Mouse (Mus musculus) forebrain, embryonic 14.5 days (tissue): ENCODE measurements at regions not wholly inside any gene's neighbourhood (a gene's known extent, or its start where the extent isn't known, plus 50 kb on each side); places are given as distances from the start of the nearest gene placed in this dataset.

ENCODE experiments used
- ATAC-seq: fragments of 200-750 bp; cut with Nextera tagmentation; 2 replicates; pipeline ENCODE4 v1.8.0; 2017; ENCODE audit warnings: mild to moderate bottlenecking, moderate library complexity
- DNase-seq: peaks from one replicate; pipeline ENCODE4 v3.0.0-alpha.2; 2015; ENCODE audit warnings: low spot score
- H3K27ac ChIP-seq: fragments of 300-500 bp; sonication (generic); 2 replicates; pipeline ENCODE4 v1.5.1; 2014; ENCODE audit warnings: low read depth, mild to moderate bottlenecking, control low read depth, low read length, moderate library complexity
- H3K27me3 ChIP-seq: fragments of 300-500 bp; sonication (generic); replicated peaks from 2 replicates; pipeline ENCODE4 v1.6.1; 2014; ENCODE audit warnings: low read length, control low read depth, mixed read lengths; ENCODE audit not compliant: control insufficient read depth, insufficient read depth
- H3K36me3 ChIP-seq: fragments of 300-500 bp; sonication (generic); 2 replicates; pipeline ENCODE4 v1.6.1; 2014; ENCODE audit warnings: low read length, control low read depth; ENCODE audit not compliant: control insufficient read depth, insufficient read depth
- H3K4me1 ChIP-seq: fragments of 300-500 bp; sonication (generic); 2 replicates; pipeline ENCODE4 v1.6.1; 2014; ENCODE audit warnings: antibody characterized with exemption, low read length, control low read depth; ENCODE audit not compliant: control insufficient read depth, insufficient read depth
- H3K4me2 ChIP-seq: fragments of 300-500 bp; sonication (generic); 2 replicates; pipeline ENCODE4 v1.6.1; 2014; ENCODE audit warnings: mild to moderate bottlenecking, control low read depth, low read length
- H3K4me3 ChIP-seq: fragments of 300-500 bp; sonication (generic); 2 replicates; pipeline ENCODE4 v1.5.1; 2014; ENCODE audit warnings: low read depth, low read length, control low read depth
- H3K9ac ChIP-seq: fragments of 300-500 bp; sonication (generic); 2 replicates; pipeline ENCODE4 v1.6.1; 2014; ENCODE audit warnings: mild to moderate bottlenecking, low read length, control low read depth, moderate library complexity
- H3K9me3 ChIP-seq: fragments of 300-500 bp; sonication (generic); replicated peaks from 2 replicates; pipeline ENCODE4 v1.6.1; 2016; ENCODE audit warnings: low read length, control low read depth, mixed read lengths; ENCODE audit not compliant: control insufficient read depth
- WGBS: fragments of 180-500 bp; shearing (Covaris S2); extraction: QIAGEN DNeasy Blood & Tissue Kit; methylation state at CpG from one replicate; pipeline ENCODE4 v1.1.7; 2014; 5-methylcytosine and 5-hydroxymethylcytosine counted together

- H3K27ac ChIP-seq: no peak overlapping the region
- no peaks in the 10 kb centered on the region for H3K27me3 ChIP-seq
- H3K36me3 ChIP-seq: no peaks in the 10 kb centered on the region
- DNase-seq: peak; percentile 36
- H3K4me3 ChIP-seq: no peak overlapping the region
- peak; percentile 40; the same call in 1 of the 2 replicates for ATAC-seq
- no peak overlapping the region for H3K4me2 ChIP-seq
- no peaks in the 10 kb centered on the region for H3K9me3 ChIP-seq
- H3K9ac ChIP-seq: no peak overlapping the region
- no peaks in the 10 kb centered on the region for H3K4me1 ChIP-seq
Measured at GRCm38 (mm10) chr14:81957234-81957633, 1973.4 kb downstream of the Olfm4 start.

- H3K4me3 ChIP-seq: no peak overlapping the region
- no peaks in the 10 kb centered on the region for H3K4me1 ChIP-seq
- ATAC-seq: no peak
- no peaks in the 10 kb centered on the region for H3K36me3 ChIP-seq
- H3K27me3 ChIP-seq: no peaks in the 10 kb centered on the region
- DNase-seq: no peak
- no peak overlapping the region for H3K9ac ChIP-seq
- H3K27ac ChIP-seq: no peak overlapping the region
- no peaks in the 10 kb centered on the region for H3K9me3 ChIP-seq
- 86% methylated on average over 4 of the region's 4 CpGs for WGBS
- no peak overlapping the region for H3K4me2 ChIP-seq
Measured at GRCm38 (mm10) chr14:81987806-81988205, 2003.9 kb downstream of the Olfm4 start.

- H3K36me3 ChIP-seq: no peaks in the 10 kb centered on the region
- no peaks in the 10 kb centered on the region for H3K4me1 ChIP-seq
- H3K27me3 ChIP-seq: no peaks in the 10 kb centered on the region
- DNase-seq (no peak), ATAC-seq (no peak)
- no peak overlapping the region for H3K9ac ChIP-seq
- WGBS: 90% methylated on average over 3 of the region's 3 CpGs
- H3K4me3 ChIP-seq: no peak overlapping the region
- no peak overlapping the region for H3K27ac ChIP-seq
- no peak overlapping the region for H3K4me2 ChIP-seq
- H3K9me3 ChIP-seq: no peaks in the 10 kb centered on the region
Measured at GRCm38 (mm10) chr14:81988396-81988795, 2004.5 kb downstream of the Olfm4 start.

- Histone ChIP-seq H3K27me3 (no peaks in the 10 kb centered on the region), H3K4me2 (no peak overlapping the region), H3K36me3 (no peaks in the 10 kb centered on the region), H3K27ac (no peak overlapping the region), H3K9ac (no peak overlapping the region), H3K4me3 (no peak overlapping the region), H3K9me3 (no peaks in the 10 kb centered on the region), H3K4me1 (no peaks in the 10 kb centered on the region)
- DNase-seq: peak; percentile 37
- ATAC-seq: peak; percentile 42; the same call in 1 of the 2 replicates
- WGBS: 27% methylated on average over 3 of the region's 3 CpGs
Measured at GRCm38 (mm10) chr14:82002790-82003189, 2018.9 kb downstream of the Olfm4 start.

GRCm38 (mm10) chr14:82014726-82015125 lies 2030.8 kb downstream of the Olfm4 start:
- Histone ChIP-seq H3K4me2 (no peak overlapping the region), H3K27me3 (no peaks in the 10 kb centered on the region), H3K27ac (no peak overlapping the region), H3K9me3 (no peaks in the 10 kb centered on the region), H3K9ac (no peak overlapping the region), H3K4me1 (no peaks in the 10 kb centered on the region), H3K4me3 (no peak overlapping the region), H3K36me3 (no peaks in the 10 kb centered on the region)
- no peak for ATAC-seq
- 87% methylated on average over 1 of the region's 1 CpGs for WGBS
- DNase-seq: no peak
